Mouse (Mus musculus) CH12.LX (cell line): ENCODE data around the gene Astn2. TPM values are rescaled to one million over a fixed set of nuclear protein-coding genes. Genes with fewer than 3 reads are reported as not detected.

ENCODE experiments used
- DNase-seq: peaks from one replicate; pipeline ENCODE4 v3.0.0-alpha.2; 2013; ENCODE audit errors: extremely low read depth
- H3K27ac ChIP-seq: 2 replicates; pipeline ENCODE4 v1.5.1; 2012; ENCODE audit warnings: low read depth, mild to moderate bottlenecking, control low read depth, moderate library complexity; ENCODE audit not compliant: insufficient read depth
- H3K27me3 ChIP-seq: replicated peaks from 2 replicates; pipeline ENCODE3; 2012; ENCODE audit warnings: inconsistent platforms
- H3K36me3 ChIP-seq, 2 experiments: replicated peaks in 1 of 2; 2 replicates each; pipeline versions ENCODE3 to v1.6.1; 2012; ENCODE audit warnings: inconsistent platforms in 1 of 2, low read length in 1 of 2, mild to moderate bottlenecking in 1 of 2, mixed read lengths in 1 of 2, moderate library complexity in 1 of 2; ENCODE audit not compliant: control insufficient read depth in 1 of 2, insufficient read depth in 1 of 2
- H3K4me1 ChIP-seq, 2 experiments: 2 replicates each; pipeline ENCODE4 v1.6.1; 2012; ENCODE audit warnings: inconsistent platforms in 1 of 2, moderate library complexity in 1 of 2; ENCODE audit not compliant: insufficient read depth in 2 of 2, control insufficient read depth in 1 of 2
- H3K4me2 ChIP-seq: 2 replicates; pipeline ENCODE4 v1.6.1; 2012; ENCODE audit warnings: low read depth, mild to moderate bottlenecking, control low read depth; ENCODE audit not compliant: poor library complexity, insufficient read depth, severe bottlenecking
- H3K4me3 ChIP-seq, 3 experiments: fragments of 150-350 bp in 1 of 3; sonication (generic) in 1 of 3; replicated peaks in 1 of 3; 2 replicates each; pipeline versions ENCODE3 to v1.5.1; 2011 to 2012; ENCODE audit warnings: low read depth in 2 of 3, low read length in 2 of 3, mild to moderate bottlenecking in 2 of 3, moderate library complexity in 2 of 3, control low read depth in 1 of 3, improper control_type of control experiment in 1 of 3, inconsistent platforms in 1 of 3, mixed read lengths in 1 of 3; ENCODE audit not compliant: poor library complexity in 1 of 3
- H3K79me2 ChIP-seq: replicated peaks from 2 replicates; pipeline ENCODE4 v1.6.1; 2012; ENCODE audit warnings: mild to moderate bottlenecking, moderate library complexity; ENCODE audit not compliant: control insufficient read depth, poor library complexity, insufficient read depth, severe bottlenecking; ENCODE audit errors: extremely low read depth
- H3K9ac ChIP-seq: 2 replicates; pipeline ENCODE4 v1.6.1; 2012; ENCODE audit warnings: low read depth, mild to moderate bottlenecking, control low read depth, moderate library complexity; ENCODE audit not compliant: insufficient read depth
- H3K9me3 ChIP-seq: replicated peaks from 2 replicates; pipeline ENCODE3; 2012; ENCODE audit warnings: low read length, inconsistent platforms, mixed read lengths
- BHLHE40 ChIP-seq: IDR thresholded peaks from 2 replicates; pipeline ENCODE4 v1.6.1; 2011; ENCODE audit warnings: mild to moderate bottlenecking, low read depth, low read length, improper control_type of control experiment
- CHD2 ChIP-seq: IDR thresholded peaks from 2 replicates; pipeline ENCODE4 v1.6.1; 2011; ENCODE audit warnings: low read length, improper control_type of control experiment
- ELF1 ChIP-seq: IDR thresholded peaks from 2 replicates; pipeline ENCODE4 v1.6.1; 2014; ENCODE audit warnings: low read depth, mild to moderate bottlenecking, inconsistent platforms, low read length, improper control_type of control experiment
- HCFC1 ChIP-seq: IDR thresholded peaks from 2 replicates; pipeline ENCODE4 v1.6.1; 2012; ENCODE audit warnings: low read depth, mild to moderate bottlenecking, inconsistent platforms, low read length, improper control_type of control experiment
- IRF4 ChIP-seq: IDR thresholded peaks from 2 replicates; pipeline ENCODE4 v1.6.1; 2014; ENCODE audit warnings: low read depth, mild to moderate bottlenecking, inconsistent platforms, low read length, improper control_type of control experiment
- JUN ChIP-seq: IDR thresholded peaks from 2 replicates; pipeline ENCODE4 v1.6.1; 2011; ENCODE audit warnings: low read depth, mild to moderate bottlenecking, low read length, improper control_type of control experiment, moderate library complexity; ENCODE audit not compliant: insufficient read depth
- JUND ChIP-seq: conservative IDR thresholded peaks from 2 replicates; pipeline ENCODE4 v1.6.1; 2011; ENCODE audit warnings: low read depth, low read length, improper control_type of control experiment
- KAT2A ChIP-seq: IDR thresholded peaks from 2 replicates; pipeline ENCODE4 v1.6.1; 2012; ENCODE audit warnings: low read length, improper control_type of control experiment, inconsistent platforms; ENCODE audit not compliant: insufficient replicate concordance
- MAX ChIP-seq: IDR thresholded peaks from 2 replicates; pipeline ENCODE4 v1.6.1; 2011; ENCODE audit warnings: low read length, improper control_type of control experiment
- MAZ ChIP-seq: IDR thresholded peaks from 2 replicates; pipeline ENCODE4 v1.6.1; 2012; ENCODE audit warnings: low read depth, mild to moderate bottlenecking, inconsistent platforms, low read length, improper control_type of control experiment, moderate library complexity
- MXI1 ChIP-seq: IDR thresholded peaks from 2 replicates; pipeline ENCODE4 v1.6.1; 2011; ENCODE audit warnings: mild to moderate bottlenecking, low read depth, low read length, improper control_type of control experiment
- NELFE ChIP-seq: IDR thresholded peaks from 2 replicates; pipeline ENCODE4 v1.6.1; 2011; ENCODE audit warnings: low read depth, low read length, improper control_type of control experiment
- PAX5 ChIP-seq: IDR thresholded peaks from 2 replicates; pipeline ENCODE4 v1.6.1; 2012; ENCODE audit warnings: low read length, inconsistent platforms, mixed read lengths
- POLR2AphosphoS2 ChIP-seq: IDR thresholded peaks from 2 replicates; pipeline ENCODE4 v1.6.1; 2011; ENCODE audit warnings: low read depth, low read length, improper control_type of control experiment
- RCOR1 ChIP-seq: conservative IDR thresholded peaks from 2 replicates; pipeline ENCODE4 v1.6.1; 2012; ENCODE audit warnings: low read depth, mild to moderate bottlenecking, inconsistent platforms, low read length, improper control_type of control experiment
- SIN3A ChIP-seq: IDR thresholded peaks from 2 replicates; pipeline ENCODE4 v1.6.1; 2012; ENCODE audit warnings: low read length, improper control_type of control experiment, inconsistent platforms
- TBP ChIP-seq: conservative IDR thresholded peaks from 2 replicates; pipeline ENCODE4 v1.6.1; 2011; ENCODE audit warnings: low read depth, low read length, improper control_type of control experiment
- TCF12 ChIP-seq: IDR thresholded peaks from 2 replicates; pipeline ENCODE4 v1.6.1; 2014; ENCODE audit warnings: low read depth, mild to moderate bottlenecking, inconsistent platforms, low read length, improper control_type of control experiment
- UBTF ChIP-seq: IDR thresholded peaks from 2 replicates; pipeline ENCODE4 v1.6.1; 2012; ENCODE audit warnings: low read depth, mild to moderate bottlenecking, inconsistent platforms, low read length, improper control_type of control experiment, moderate library complexity
- USF1 ChIP-seq: IDR thresholded peaks from 2 replicates; pipeline ENCODE4 v1.6.1; 2014; ENCODE audit warnings: low read depth, mild to moderate bottlenecking, inconsistent platforms, low read length, improper control_type of control experiment
- USF2 ChIP-seq: conservative IDR thresholded peaks from 2 replicates; pipeline ENCODE4 v1.6.1; 2011; ENCODE audit warnings: low read depth, low read length, improper control_type of control experiment
- ZKSCAN1 ChIP-seq: IDR thresholded peaks from 2 replicates; pipeline ENCODE4 v1.6.1; 2012; ENCODE audit warnings: low read depth, inconsistent platforms, low read length, improper control_type of control experiment, borderline replicate concordance
- ZMIZ1 ChIP-seq: IDR thresholded peaks from 2 replicates; pipeline ENCODE4 v1.6.1; 2012; ENCODE audit warnings: low read depth, mild to moderate bottlenecking, inconsistent platforms, low read length, improper control_type of control experiment
- dilution Hi-C: fragments of 300-500 bp; cut with MboI; formaldehyde crosslinking; loops from 2 replicates; pipeline ENCODE4 v1.14.3; 2020; ENCODE audit warnings: low sequenced_read_pairs; ENCODE audit not compliant: extremely low pct_unique_long_range_greater_than_20kb, extremely low pct_ligation_motif_present
- in situ Hi-C: fragments of 300-500 bp; cut with MboI; formaldehyde crosslinking; loops from 3 replicates; pipeline ENCODE4 v1.14.3; 2019; ENCODE audit warnings: low sequenced_read_pairs, low pct_ligation_motif_present, low pct_unique_long_range_greater_than_20kb, mixed read lengths
- polyA plus RNA-seq: library from polyadenylated mRNA; unstranded; fragments of >175 nt; gene quantifications from 2 replicates; pipeline ENCODE4 v1.2.1, GENCODE M21; 2012; ENCODE audit warnings: low read depth; ENCODE audit not compliant: insufficient read length
- total RNA-seq, 2 experiments: library from RNA; depleted of rRNA; stranded (reverse); fragments of 300-350 nt in 1 of 2; fragments of >200 nt in 1 of 2; gene quantifications; 2 replicates each; pipeline ENCODE4 v1.2.3; 2012 to 2014

Astn2 gene
- total and polyA plus RNA-seq, 3 experiments = not detected

DNA sequence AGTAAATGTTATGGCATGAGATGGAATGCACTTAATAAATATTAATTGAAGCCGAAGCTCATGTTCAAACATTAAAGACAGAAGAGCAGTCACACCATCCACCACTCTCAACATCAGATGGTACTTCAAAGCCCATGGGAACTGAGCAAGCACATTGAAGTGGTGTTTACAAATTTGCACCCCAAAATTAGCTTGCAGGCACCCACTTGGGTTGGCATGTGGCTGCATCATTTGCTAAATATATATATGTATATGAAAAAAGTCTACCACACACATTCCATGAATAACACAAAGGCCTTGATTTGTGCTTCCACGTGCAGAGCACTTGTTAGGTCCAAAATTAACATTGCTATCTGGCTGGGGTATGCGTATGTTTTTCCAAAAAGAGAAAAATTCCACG, 140.4 kb downstream of the Astn2 start:
- H3K9ac ChIP-seq = no peak overlapping the region
- DNase-seq = no peak
- no peaks in the 10 kb centered on the region for H3K27me3 ChIP-seq
- H3K36me3 ChIP-seq = no peaks in the 10 kb centered on the region
- no peaks in the 10 kb centered on the region for H3K4me1 ChIP-seq
- no peaks in the 10 kb centered on the region for H3K79me2 ChIP-seq
- TF ChIP-seq ZMIZ1 (no peak), RCOR1 (no peak), BHLHE40 (no peak), ZKSCAN1 (no peak), SIN3A (no peak), POLR2AphosphoS2 (no peak), PAX5 (no peak), KAT2A (no peak), CHD2 (no peak), JUND (no peak)
- H3K9me3 ChIP-seq = peaks cover 44% of the 10 kb centered on the region
- no peak overlapping the region for H3K4me2 ChIP-seq
- in situ Hi-C loops (no loop called here), dilution Hi-C loops (no loop called here)
- H3K4me3 ChIP-seq = no peak overlapping the region
- H3K27ac ChIP-seq = no peak overlapping the region

DNA sequence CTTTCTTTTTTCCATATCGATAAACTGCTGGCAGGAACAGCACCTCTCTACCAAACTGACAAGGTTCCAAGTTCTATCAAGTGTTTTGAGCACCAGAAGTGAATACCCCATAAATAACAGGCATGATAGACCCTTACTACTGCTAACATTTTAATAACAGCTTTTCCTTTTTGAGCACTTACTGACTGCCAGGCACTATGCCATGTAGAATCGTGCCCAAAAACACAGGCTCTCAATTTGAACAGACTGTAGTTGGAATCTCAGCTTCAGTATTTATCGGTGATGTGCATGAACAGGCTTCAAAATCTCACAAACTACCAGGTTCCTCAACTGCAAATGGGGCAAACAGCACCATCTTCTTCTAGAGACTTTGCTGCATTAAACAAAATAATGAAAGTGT, 143.1 kb downstream of the Astn2 start:
- H3K9me3 ChIP-seq = peaks cover 49% of the 10 kb centered on the region
- in situ Hi-C loops (no loop called here), dilution Hi-C loops (no loop called here)
- no peaks in the 10 kb centered on the region for H3K27me3 ChIP-seq
- no peaks in the 10 kb centered on the region for H3K4me1 ChIP-seq
- no peak overlapping the region for H3K4me3 ChIP-seq
- no peak overlapping the region for H3K27ac ChIP-seq
- DNase-seq = no peak
- no peaks in the 10 kb centered on the region for H3K36me3 ChIP-seq
- H3K9ac ChIP-seq = no peak overlapping the region
- TF ChIP-seq MAX (no peak), HCFC1 (no peak), ELF1 (no peak), JUN (no peak), JUND (no peak), MXI1 (no peak), TCF12 (no peak), TBP (no peak), UBTF (no peak), NELFE (no peak), IRF4 (no peak), MAZ (no peak), USF1 (no peak), PAX5 (no peak), USF2 (no peak), POLR2AphosphoS2 (no peak), RCOR1 (no peak)
- H3K79me2 ChIP-seq = no peaks in the 10 kb centered on the region
- H3K4me2 ChIP-seq = no peak overlapping the region
